Mouse (Mus musculus) kidney, adult 2 months (tissue): Measurements from ENCODE around the gene Snap91.

Source experiments
- CTCF ChIP-seq: fragments of 200-500 bp; conservative IDR thresholded peaks from 2 replicates; pipeline ENCODE4 v1.5.1; 2011; ENCODE audit warnings: low read depth, mild to moderate bottlenecking, control low read depth, low read length, moderate library complexity, mixed read lengths; ENCODE audit not compliant: insufficient read depth, insufficient read length
- POLR2A ChIP-seq: fragments of 200-500 bp; IDR thresholded peaks from one replicate; pipeline ENCODE4 v1.6.1; 2011; ENCODE audit warnings: low read depth, low read length, control low read depth

DNA sequence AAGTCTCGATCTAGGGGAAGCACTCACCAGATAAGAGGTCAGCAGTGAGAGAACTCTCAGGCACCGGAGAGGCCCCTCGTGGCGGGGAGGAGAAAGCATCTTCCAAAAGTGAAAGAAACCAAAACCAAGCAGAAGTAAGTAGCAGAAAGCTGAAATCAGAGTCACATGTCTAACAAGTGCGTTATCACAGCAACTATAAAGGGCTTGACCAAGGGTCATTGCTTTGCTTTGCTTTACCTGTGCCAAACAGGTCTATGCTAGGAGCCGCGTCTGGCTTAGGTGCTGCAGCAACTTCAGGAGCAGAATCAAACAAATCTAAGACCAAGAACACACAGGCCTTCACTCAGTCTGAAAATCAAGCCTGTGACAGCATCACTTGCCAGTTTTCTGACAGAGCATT lies 88.5 kb downstream of the Snap91 start:
- TF ChIP-seq CTCF (no peak), POLR2A (no peak)
